Mouse (Mus musculus): ENCODE measurements around the gene Tbx5.

GRCm38 (mm10) chr5:119839156-119839555 lies 6.7 kb downstream of the Tbx5 start:
- TF ChIP-seq POLR2A (IDR thresholded peaks at IDR 0.05; ENCODE audit: low read depth, low read length) (no peak), CTCF (IDR thresholded peaks at IDR 0.05; ENCODE audit: extremely low read depth, insufficient read depth, insufficient read length, insufficient replicate concordance) (no peak)

Measured in spleen, adult 2 months (tissue).